In the genomic region with DNA sequence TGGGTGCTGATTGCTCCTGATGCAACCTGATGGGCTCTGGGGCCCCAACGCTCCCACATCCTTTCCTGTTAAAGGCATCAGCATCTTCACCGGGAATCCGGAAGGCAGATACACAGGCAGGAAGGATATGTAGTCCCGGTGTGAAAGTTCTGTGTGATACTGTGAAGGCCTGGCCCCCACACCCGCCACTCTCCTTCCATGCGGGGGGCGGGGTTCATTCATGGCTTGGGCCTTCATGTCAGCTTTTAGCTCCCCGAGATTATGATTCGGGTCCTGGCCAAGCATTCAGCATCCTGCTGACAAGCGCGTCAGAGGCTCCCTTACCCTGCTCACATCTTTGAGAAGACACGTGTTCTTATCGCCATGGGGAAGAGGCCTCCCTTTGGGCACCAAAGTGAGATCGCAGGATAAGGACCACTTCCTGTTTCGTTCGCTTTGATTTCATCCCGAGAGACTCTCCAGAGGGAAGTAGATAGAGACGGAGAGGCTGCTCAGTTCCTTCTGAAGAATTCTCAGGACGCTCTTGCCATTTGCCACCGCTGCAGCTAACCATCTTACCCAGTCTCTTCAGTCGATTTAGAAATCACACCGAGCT, we compare ENCODE assay signal across 9 mouse cellular contexts. TPM values are rescaled to one million over a fixed set of nuclear protein-coding genes. Genes with fewer than 3 reads are reported as not detected.
DNase-seq lines count a peak whose midpoint lies in the region; ATAC-seq lines count a peak whose summit lies in the region.
"Had no signal": no experiment of that assay in that cellular context is flagged by ENCODE, and none has a peak within 500 bp of the region (broad histone marks: within the 10 kb centered on the region; RNA-seq: fewer than 3 reads in every experiment).

No protein-coding gene starts in this region.

- peaks cover 3% of the 10 kb centered on the region; the same call in 1 of the 2 replicates for H3K9me3 ChIP-seq in midbrain, embryonic 13.5 days
- H3K9me3 ChIP-seq in midbrain, embryonic 10.5 days (replicated peaks): peaks cover 6% of the 10 kb centered on the region; the same call in 1 of the 2 replicates
- no peaks in the 10 kb centered on the region for H3K9me3 ChIP-seq in heart, embryonic 11.5 days (replicated peaks; ENCODE audit: control insufficient read depth, low read length)
- no peaks in the 10 kb centered on the region for H3K9me3 ChIP-seq in kidney, embryonic 16.5 days (ENCODE audit: low read length)
- H3K9me3 ChIP-seq in neural tube, embryonic 15.5 days (replicated peaks): no peaks in the 10 kb centered on the region

- H3K4me1 ChIP-seq in midbrain, embryonic 13.5 days (replicated peaks): peaks cover 4% of the 10 kb centered on the region; the same call in 1 of the 2 replicates
- H3K4me1 ChIP-seq in midbrain, embryonic 10.5 days: peaks cover 16% of the 10 kb centered on the region
- H3K4me1 ChIP-seq in heart, embryonic 11.5 days (ENCODE audit: control insufficient read depth, insufficient read depth, low read length): peaks cover 15% of the 10 kb centered on the region
- H3K4me1 ChIP-seq in kidney, embryonic 16.5 days (ENCODE audit: insufficient read depth, low read length): peaks cover 15% of the 10 kb centered on the region
- 0 out of 2 replicates have a peak, but pooled peaks cover 5% of the 10 kb centered on the region for H3K4me1 ChIP-seq in neural tube, embryonic 15.5 days

- no peaks in the 10 kb centered on the region for H3K27me3 ChIP-seq in midbrain, embryonic 13.5 days
- H3K27me3 ChIP-seq in midbrain, embryonic 10.5 days (ENCODE audit: low read depth, poor library complexity, severe bottlenecking): 0 out of 2 replicates have a peak, but pooled peaks cover 4% of the 10 kb centered on the region
- H3K27me3 ChIP-seq in heart, embryonic 11.5 days (ENCODE audit: control insufficient read depth, insufficient read depth, low read length): no peaks in the 10 kb centered on the region
- H3K27me3 ChIP-seq in kidney, embryonic 16.5 days (ENCODE audit: insufficient read depth, low read length): no peaks in the 10 kb centered on the region
- H3K27me3 ChIP-seq in neural tube, embryonic 15.5 days (replicated peaks): no peaks in the 10 kb centered on the region

- no peak overlapping the region for H3K9ac ChIP-seq in midbrain, embryonic 13.5 days (replicated peaks)
- H3K9ac ChIP-seq in heart, embryonic 11.5 days (ENCODE audit: low read depth, low read length): 0 out of 2 replicates have a peak overlapping the region, but pooled peaks have one; percentile 8
- H3K9ac ChIP-seq in kidney, embryonic 16.5 days (replicated peaks; ENCODE audit: low read length): no peak overlapping the region
- H3K9ac ChIP-seq in neural tube, embryonic 15.5 days (replicated peaks): no peak overlapping the region

- H3K27ac ChIP-seq in midbrain, embryonic 13.5 days: no peak overlapping the region
- H3K27ac ChIP-seq in midbrain, embryonic 10.5 days (replicated peaks): no peak overlapping the region
- H3K27ac ChIP-seq in heart, embryonic 11.5 days (ENCODE audit: low read depth, low read length): no peak overlapping the region
- 0 out of 2 replicates have a peak overlapping the region, but pooled peaks have one; percentile 34 for H3K27ac ChIP-seq in kidney, embryonic 16.5 days (ENCODE audit: low read length)
- H3K27ac ChIP-seq in neural tube, embryonic 15.5 days (replicated peaks): no peak overlapping the region

- WGBS in midbrain, embryonic 13.5 days: 59% methylated on average over 22 of the region's 22 CpGs
- 59% methylated on average over 22 of the region's 22 CpGs for WGBS in midbrain, embryonic 10.5 days
- 18% methylated on average over 22 of the region's 22 CpGs for WGBS in heart, embryonic 11.5 days (ENCODE audit: insufficient replicate concordance)
- 37% methylated on average over 22 of the region's 22 CpGs for WGBS in kidney, embryonic 16.5 days
- 58% methylated on average over 22 of the region's 22 CpGs for WGBS in neural tube, embryonic 15.5 days

- DNase-seq in midbrain, embryonic 10.5 days (ENCODE audit: low spot score): no peak
- DNase-seq in gastrocnemius, postnatal 10 days: no peak
- no peak for DNase-seq in gastrocnemius, adult 8-10 months (ENCODE audit: low spot score in 2 of 2)
- DNase-seq in adipocyte (ENCODE audit: low spot score): no peak

- no peak for ATAC-seq in midbrain, embryonic 13.5 days
- ATAC-seq in heart, embryonic 11.5 days (replicated peaks; ENCODE audit: insufficient number of reproducible peaks, low FRiP score, low TSS enrichment): no peak; the same call in 1 of the 2 replicates
- ATAC-seq in kidney, embryonic 16.5 days (ENCODE audit: low FRiP score, low TSS enrichment): no peak
- ATAC-seq in neural tube, embryonic 15.5 days (ENCODE audit: low FRiP score): no peak

- no peak overlapping the region for H3K4me3 ChIP-seq in midbrain, embryonic 13.5 days (replicated peaks)
- H3K4me3 ChIP-seq in midbrain, embryonic 10.5 days: no peak overlapping the region
- 0 out of 2 replicates have a peak overlapping the region, but pooled peaks have one; percentile 6 for H3K4me3 ChIP-seq in heart, embryonic 11.5 days (ENCODE audit: low read depth, low read length)
- peak overlapping the region; percentile 13; the same call in 1 of the 2 replicates for H3K4me3 ChIP-seq in kidney, embryonic 16.5 days (ENCODE audit: low read length)
- H3K4me3 ChIP-seq in neural tube, embryonic 15.5 days (replicated peaks): no peak overlapping the region
- H3K4me3 ChIP-seq: myocyte had no signal

- 0 out of 2 replicates have a peak overlapping the region, but pooled peaks have one; percentile 6 for H3K4me2 ChIP-seq in midbrain, embryonic 13.5 days (replicated peaks)
- peak overlapping the region; percentile 56 for H3K4me2 ChIP-seq in heart, embryonic 11.5 days
- H3K4me2 ChIP-seq in kidney, embryonic 16.5 days (replicated peaks; ENCODE audit: low read depth, low read length): peak overlapping the region; percentile 35
- peak overlapping the region; percentile 23; the same call in 1 of the 2 replicates for H3K4me2 ChIP-seq in neural tube, embryonic 15.5 days

- H3K36me3 ChIP-seq in midbrain, embryonic 13.5 days: no peaks in the 10 kb centered on the region
- H3K36me3 ChIP-seq in midbrain, embryonic 10.5 days: no peaks in the 10 kb centered on the region
- H3K36me3 ChIP-seq in heart, embryonic 11.5 days (ENCODE audit: control insufficient read depth, insufficient read depth, low read length): no peaks in the 10 kb centered on the region
- no peaks in the 10 kb centered on the region for H3K36me3 ChIP-seq in kidney, embryonic 16.5 days (ENCODE audit: insufficient read depth, low read length)
- no peaks in the 10 kb centered on the region for H3K36me3 ChIP-seq in neural tube, embryonic 15.5 days

RNA-seq across cellular contexts. Expression of a gene that starts 34.8 kb away (rescaled TPM):
- polyA plus RNA-seq in midbrain, embryonic 13.5 days (2015; fragmentation: Nextera tagmentation; extraction: Ambion mirVana): 522 and 549 TPM in 2 replicates
- 505 and 557 TPM in 2 replicates for polyA plus RNA-seq in midbrain, embryonic 10.5 days (2016; fragmentation: Nextera tagmentation; extraction: Ambion mirVana)
- polyA plus RNA-seq in heart, embryonic 11.5 days (2014; fragmentation: Nextera tagmentation; extraction: Ambion mirVana): 350 and 393 TPM in 2 replicates
- polyA plus RNA-seq in kidney, embryonic 16.5 days (2015; fragmentation: Nextera tagmentation; extraction: Ambion mirVana): 407 and 409 TPM in 2 replicates
- 497 and 516 TPM in 2 replicates for polyA plus RNA-seq in neural tube, embryonic 15.5 days (2015; fragmentation: Nextera tagmentation; extraction: Ambion mirVana)
- 100 to 1,000 TPM; 139 to 152 TPM for total RNA-seq in gastrocnemius, postnatal 10 days (2021)
- 100 to 1,000 TPM; 128 to 135 (median 130) TPM for total RNA-seq in gastrocnemius, adult 8-10 months (2022)

Comparison
In these comparisons a context has a peak if more than half of its experiments do, and no peak if none do; other contexts are left out.
1. H3K4me2 ChIP-seq: peak in every context shown above with its lines; median percentile 56 in heart, embryonic 11.5 days; 35 in kidney, embryonic 16.5 days; 23 in neural tube, embryonic 15.5 days; 6 in midbrain, embryonic 13.5 days.
2. H3K4me3 ChIP-seq: peak in heart, embryonic 11.5 days (single experiment) and kidney, embryonic 16.5 days (single experiment); none in midbrain, embryonic 13.5 days (single experiment), midbrain, embryonic 10.5 days (single experiment) and neural tube, embryonic 15.5 days (single experiment).